Mouse (Mus musculus): ENCODE data around the gene Trak1. TPM values are rescaled to one million over a fixed set of nuclear protein-coding genes. Genes with fewer than 3 reads are reported as not detected.

Trak1 gene
- polyA plus RNA-seq, 1 experiment from 2014 or later, result 20.8 TPM

DNA sequence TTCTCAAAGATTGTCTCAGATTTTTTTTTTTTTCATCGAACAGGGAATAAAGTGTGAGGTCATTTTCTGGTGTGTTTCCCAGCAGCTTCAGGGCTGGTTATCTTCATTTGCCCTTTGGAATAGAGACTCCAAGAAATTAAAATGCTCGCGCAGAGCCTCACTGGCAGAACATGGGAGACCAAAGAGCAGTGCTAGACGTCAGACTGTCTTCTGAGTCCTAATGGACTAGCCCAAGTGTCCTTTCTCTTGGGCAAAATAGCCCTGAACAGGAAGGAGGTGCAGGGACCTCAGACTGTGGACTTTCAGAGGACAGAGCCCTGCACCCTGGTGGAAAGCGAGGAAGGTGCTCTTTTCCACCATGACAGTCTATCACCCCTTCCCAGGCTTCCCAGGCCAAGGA is 217.2 kb downstream of the Trak1 start:
- Histone ChIP-seq H3K27ac (ENCODE audit: low read depth) (no peak overlapping the region), H3K27me3 (ENCODE audit: insufficient read depth, low read length) (no peaks in the 10 kb centered on the region), H3K4me3 (ENCODE audit: low read depth, low read length) (no peak overlapping the region), H3K36me3 (ENCODE audit: insufficient read depth) (no peaks in the 10 kb centered on the region), H3K4me1 (ENCODE audit: insufficient read depth) (no peaks in the 10 kb centered on the region), H3K9me3 (ENCODE audit: low read depth, low read length) (no peaks in the 10 kb centered on the region), H3K9ac (no peak overlapping the region), H3K4me2 (no peak overlapping the region)
- ATAC-seq (ENCODE audit: insufficient read depth) (no peak), DNase-seq (no peak)
- no peak for TF ChIP-seq CTCF (IDR thresholded peaks at IDR 0.05; ENCODE audit: low read depth)
- 76% methylated on average over 5 of the region's 5 CpGs for WGBS

DNA sequence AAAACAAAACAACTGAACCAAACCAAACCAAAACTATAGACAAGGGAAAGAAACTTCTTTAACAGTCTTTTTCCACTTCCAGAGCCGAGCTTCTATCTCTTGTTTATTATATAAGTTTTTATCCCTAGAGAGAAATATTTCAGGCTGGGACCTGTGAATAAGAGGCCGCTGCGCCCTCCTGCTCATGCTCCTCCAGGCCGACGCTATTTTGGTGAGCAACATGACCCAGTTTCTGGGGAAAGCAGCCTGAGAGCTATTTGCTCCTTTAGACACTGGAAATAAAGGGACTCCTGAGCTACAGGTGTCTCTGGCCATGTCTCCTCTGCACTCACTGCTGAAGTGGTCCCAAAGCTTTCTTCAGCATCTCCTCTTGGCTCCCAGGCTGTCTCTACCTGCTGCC is 222.7 kb downstream of the Trak1 start:
- WGBS, result 67% methylated on average over 5 of the region's 5 CpGs
- no peak for TF ChIP-seq CTCF (IDR thresholded peaks at IDR 0.05; ENCODE audit: low read depth)
- H3K4me1 ChIP-seq (ENCODE audit: insufficient read depth), result no peaks in the 10 kb centered on the region
- no peak overlapping the region for H3K27ac ChIP-seq (ENCODE audit: low read depth)
- no peaks in the 10 kb centered on the region for H3K27me3 ChIP-seq (ENCODE audit: insufficient read depth, low read length)
- no peak overlapping the region for H3K4me3 ChIP-seq (ENCODE audit: low read depth, low read length)
- no peak for DNase-seq
- ATAC-seq (ENCODE audit: insufficient read depth), result no peak
- no peaks in the 10 kb centered on the region for H3K9me3 ChIP-seq (ENCODE audit: low read depth, low read length)
- H3K36me3 ChIP-seq (ENCODE audit: insufficient read depth), result no peaks in the 10 kb centered on the region
- H3K9ac ChIP-seq, result no peak overlapping the region
- no peak overlapping the region for H3K4me2 ChIP-seq

Other genes starting within 250 kb of the Trak1 start
- 123 and 125 TPM in 2 replicates for gene Ulk4, start 20.3 kb upstream of the Trak1 start, polyA plus RNA-seq (2014; fragmentation: Nextera tagmentation; extraction: Ambion mirVana)
- not detected in 2 replicates for gene Cck, start 198.2 kb downstream of the Trak1 start, polyA plus RNA-seq (2014; fragmentation: Nextera tagmentation; extraction: Ambion mirVana)

Data from lung, embryonic 14.5 days (tissue).